Mouse (Mus musculus) hematopoietic stem cell, adult 5-6 weeks (primary cell): ENCODE data around the gene Isca2. TPM values are rescaled to one million over a fixed set of nuclear protein-coding genes. Genes with fewer than 3 reads are reported as not detected.

Experiments used
- ATAC-seq, 2 experiments: fragments of 125-278 bp in 1 of 2; replicated peaks in 1 of 2; 2 replicates each; pipeline ENCODE4 v1.8.0; 2016 to 2017; ENCODE audit warnings: inconsistent platforms in 2 of 2, mild to moderate bottlenecking in 2 of 2, moderate number of reproducible peaks in 2 of 2, low read depth in 1 of 2, moderate TSS enrichment in 1 of 2; ENCODE audit not compliant: low FRiP score in 2 of 2, poor library complexity in 2 of 2, severe bottlenecking in 2 of 2, insufficient read depth in 1 of 2, low TSS enrichment in 1 of 2
- total RNA-seq: library from RNA; stranded (forward); fragments of 172-1452, 232-1000 nt; gene quantifications from 2 replicates; pipeline ENCODE4 v1.2.3, GENCODE M21; 2017

Gene Isca2
- total RNA-seq, 1 experiment from 2014 or later, result 53.8 TPM

GRCm38 (mm10) chr12:84766113-84766735 lies 6.8 kb upstream of the Isca2 start:
- ATAC-seq, result no peak

DNA sequence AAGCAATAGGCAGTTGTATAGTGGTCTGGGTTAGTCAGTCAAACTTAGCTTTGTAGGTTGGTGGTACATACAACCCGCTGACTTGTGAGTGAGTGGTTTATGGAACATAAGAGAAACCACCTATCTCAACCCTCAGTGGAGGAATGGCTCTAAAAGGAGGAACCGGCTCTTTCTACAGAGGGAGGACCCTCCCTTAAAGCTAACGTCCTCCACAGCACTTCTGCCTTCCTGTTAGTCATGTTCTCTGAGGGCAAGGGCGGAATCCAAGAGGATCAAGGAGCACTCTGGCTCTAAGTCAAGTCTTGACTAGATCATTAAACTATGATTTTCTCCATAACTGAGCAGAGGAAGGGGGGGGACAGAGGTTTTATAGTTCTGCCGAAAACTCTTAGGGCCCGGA lies 5.5 kb upstream of the Isca2 start:
- ATAC-seq, result peak; percentile 29 to 69; a peak in 3 of 4 replicates

DNA sequence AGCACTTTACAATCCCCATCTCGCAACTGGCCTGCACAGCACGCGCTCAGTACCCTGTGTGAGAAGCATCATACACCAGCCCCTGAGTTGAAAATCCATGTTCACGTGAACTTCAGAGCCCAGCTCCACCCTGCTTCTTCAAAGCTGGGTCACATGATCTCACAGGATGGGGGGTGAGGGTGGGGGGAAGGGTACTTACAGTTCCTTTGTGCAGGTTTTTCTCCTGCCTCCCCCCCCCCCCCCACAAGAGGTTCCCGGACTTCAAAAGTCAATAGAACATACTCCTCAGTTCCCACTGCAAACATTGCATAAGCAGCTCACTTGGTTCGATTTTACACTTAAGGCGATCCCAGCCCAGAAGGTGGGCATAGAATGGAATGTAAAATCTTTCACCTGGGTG lies 3.4 kb upstream of the Isca2 start:
- no peak for ATAC-seq

DNA sequence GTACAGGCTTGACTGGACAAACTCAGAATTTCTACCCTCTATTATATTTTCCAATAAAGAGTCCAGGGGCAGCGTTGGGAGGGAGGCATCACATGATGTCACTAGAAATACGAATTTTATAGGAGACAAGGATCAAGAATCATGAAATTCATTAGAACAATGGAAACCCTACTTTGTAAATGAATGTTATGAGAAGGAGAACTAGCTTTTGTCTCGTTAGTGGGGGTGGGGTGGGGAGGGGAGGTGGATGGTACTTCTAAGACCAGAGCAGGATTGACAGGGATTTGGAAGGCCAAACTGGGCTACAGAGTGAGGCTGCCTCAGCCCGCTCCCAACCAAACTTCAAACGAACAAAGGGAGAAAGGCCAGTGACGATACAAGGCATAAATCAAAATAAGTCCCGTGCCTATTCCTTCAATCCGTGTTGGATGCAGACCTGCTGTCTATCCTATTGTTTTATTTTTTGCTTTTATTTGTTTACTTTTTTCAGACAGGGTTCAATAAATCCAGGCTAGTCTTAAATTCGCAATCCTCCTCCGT lies 1.0 kb upstream of the Isca2 start:
- ATAC-seq, result no peak

DNA sequence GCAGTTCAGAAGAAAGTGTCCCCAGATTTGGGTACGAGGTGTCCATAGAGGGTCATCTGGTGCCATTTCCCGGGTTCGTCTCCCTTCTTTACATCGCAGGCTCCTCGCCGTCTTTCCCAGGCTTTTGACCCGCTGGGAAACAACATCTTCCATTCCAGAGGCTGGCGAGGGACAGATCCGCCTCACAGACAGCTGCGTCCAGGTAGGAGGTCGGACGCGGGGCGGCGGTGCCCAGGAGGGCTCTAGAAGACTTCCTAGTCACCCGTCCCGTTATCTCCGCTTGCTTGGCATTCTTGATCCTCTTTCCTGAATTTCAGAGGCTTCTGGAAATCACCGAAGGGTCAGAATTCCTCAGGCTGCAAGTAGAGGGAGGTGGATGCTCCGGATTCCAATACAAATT lies 425 bp downstream of the Isca2 start:
- ATAC-seq, result peak in 1 of 2 experiments; percentile 5; a peak in 2 of 4 replicates

- ATAC-seq, result no peak
Observed at GRCm38 (mm10) chr12:84774376-84774775, 1.3 kb downstream of the Isca2 start.

DNA sequence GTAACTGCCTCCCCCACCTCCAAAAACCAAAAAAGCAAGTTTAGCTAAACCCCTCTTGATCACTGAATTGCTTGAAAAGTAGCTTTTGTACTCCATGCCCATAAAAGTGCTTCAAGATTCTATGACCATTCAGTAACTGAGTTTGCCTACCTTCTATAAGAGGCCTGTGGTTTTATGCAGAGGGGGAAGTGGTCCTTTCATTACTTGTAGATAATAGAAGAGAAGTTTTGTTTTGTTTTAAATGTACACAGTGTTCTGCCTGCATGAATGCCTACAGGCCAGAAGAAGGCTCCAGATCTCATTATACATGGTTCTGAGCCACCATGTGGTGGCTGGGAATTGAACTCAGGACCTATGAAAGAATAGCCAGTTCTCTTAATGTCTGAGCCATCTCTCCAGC lies 3.2 kb downstream of the Isca2 start:
- no peak for ATAC-seq

- peak; percentile 92 to 95 for ATAC-seq
Observed at GRCm38 (mm10) chr12:84784604-84785381, 11.7 kb downstream of the Isca2 start.

- ATAC-seq, result no peak
Observed at GRCm38 (mm10) chr12:84786091-84786490, 13.0 kb downstream of the Isca2 start.

- no peak for ATAC-seq
Observed at GRCm38 (mm10) chr12:84790853-84791252, 17.8 kb downstream of the Isca2 start.

DNA sequence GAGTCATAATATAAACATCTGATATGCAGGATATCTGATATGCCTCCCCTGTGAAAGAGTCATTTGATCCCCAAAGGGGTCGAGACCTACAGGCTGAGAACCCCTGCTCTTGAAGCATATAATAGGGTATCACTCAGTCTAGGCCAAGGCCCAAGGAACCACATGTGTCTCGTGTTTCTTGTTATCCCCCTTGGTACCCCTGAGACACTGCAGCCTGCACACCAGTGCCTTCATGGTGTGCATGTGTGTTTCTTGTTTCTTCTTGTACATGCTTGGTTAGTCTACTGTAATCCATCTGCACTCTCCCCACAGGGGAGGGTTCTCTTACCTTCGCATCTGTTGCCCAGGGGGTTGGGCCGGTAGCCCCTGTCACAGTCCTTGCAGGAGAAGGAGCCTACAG lies 19.6 kb downstream of the Isca2 start:
- no peak for ATAC-seq

DNA sequence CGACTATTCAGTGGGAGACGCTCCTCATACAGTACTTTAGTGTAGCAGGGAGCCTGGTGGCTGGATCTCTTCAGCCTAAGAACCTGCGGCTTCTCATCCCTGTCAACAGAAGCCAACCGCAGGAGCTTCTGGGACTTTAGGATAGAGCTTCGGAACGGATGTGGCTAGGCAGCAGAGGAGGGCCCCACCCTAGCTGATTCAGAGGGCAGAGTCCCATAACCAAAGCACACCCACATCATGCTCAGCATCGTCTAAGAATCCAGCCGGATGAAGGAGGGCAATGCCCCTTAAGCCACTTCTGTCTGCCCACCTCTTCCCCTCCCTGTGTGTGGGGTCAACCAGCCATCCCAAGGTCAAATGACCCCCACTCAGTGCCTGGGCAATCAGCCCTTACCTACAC lies 21.6 kb downstream of the Isca2 start:
- ATAC-seq, result no peak

GRCm38 (mm10) chr12:84799086-84799485 lies 26.0 kb downstream of the Isca2 start:
- no peak for ATAC-seq

DNA sequence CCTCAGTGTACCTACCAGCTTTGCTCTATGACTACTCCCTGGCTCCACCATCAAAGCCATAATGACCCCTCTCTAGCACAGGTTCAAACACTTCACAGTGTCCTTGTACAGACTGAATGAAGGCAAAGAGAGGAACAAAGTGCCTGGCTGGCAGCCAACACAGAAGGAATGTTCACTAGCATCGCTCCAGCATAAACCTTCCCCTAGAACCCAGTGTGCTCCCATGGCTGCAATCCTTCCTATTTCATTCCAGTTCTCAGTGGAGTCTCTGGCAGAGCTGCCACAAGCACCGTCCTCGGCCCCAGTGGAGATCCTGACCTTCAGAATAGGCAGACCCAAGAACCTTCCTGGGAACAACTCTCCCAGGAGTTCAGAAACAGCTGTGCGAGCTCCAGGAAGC lies 27.4 kb downstream of the Isca2 start:
- no peak for ATAC-seq

GRCm38 (mm10) chr12:84801532-84802110 lies 28.6 kb downstream of the Isca2 start:
- no peak for ATAC-seq

- no peak for ATAC-seq
Observed at GRCm38 (mm10) chr12:84802625-84803024, 29.6 kb downstream of the Isca2 start.

DNA sequence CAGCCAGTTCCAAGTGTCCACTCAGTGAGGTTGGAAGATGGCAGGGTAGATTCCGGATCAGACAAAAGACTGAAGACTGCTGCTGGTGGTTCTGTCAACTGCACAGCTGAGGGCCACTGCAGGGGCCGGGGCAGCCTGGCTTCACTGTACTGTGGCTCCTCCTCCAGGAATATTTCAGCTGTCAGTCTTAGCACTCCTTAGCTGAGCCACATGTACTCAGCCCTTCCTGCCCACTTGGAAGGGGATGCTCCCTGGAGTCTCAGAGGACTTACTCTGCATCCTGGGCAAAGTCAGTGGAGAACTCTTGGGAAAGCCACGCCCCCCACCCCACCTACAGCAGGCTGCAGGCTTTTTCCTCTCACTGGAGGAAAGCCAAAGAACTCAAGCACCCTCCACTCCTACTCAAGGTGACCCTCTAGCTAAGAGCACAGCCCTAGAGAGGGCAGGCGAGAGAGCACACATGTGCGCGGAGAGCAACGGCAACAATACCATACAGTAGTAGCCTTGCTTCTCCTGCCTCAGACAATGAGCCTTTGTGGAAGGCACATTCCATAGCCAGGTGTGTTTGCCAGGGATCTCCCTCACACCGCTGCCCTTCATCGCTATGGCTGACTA lies 32.3 kb downstream of the Isca2 start:
- ATAC-seq, result no peak

DNA sequence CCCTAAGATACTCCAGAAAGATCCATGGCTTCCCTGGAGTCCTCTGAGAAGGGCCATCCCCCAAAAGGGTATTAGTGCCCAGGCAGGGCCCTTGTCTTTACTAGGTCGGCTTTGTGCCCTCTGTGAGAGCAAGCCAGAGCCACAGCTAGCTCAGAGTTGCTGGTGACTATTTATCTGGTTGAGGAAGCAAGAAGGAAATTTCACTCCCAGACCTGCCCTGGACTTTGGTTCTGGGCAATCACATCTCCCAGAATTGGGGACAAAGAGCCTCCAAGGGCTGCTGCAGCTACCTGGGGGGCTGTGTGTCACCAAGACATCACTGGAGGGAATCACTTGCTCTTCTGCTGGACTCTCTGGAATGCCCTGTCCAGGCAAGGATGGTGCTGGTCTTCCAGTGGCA lies 33.0 kb downstream of the Isca2 start:
- no peak for ATAC-seq
